In the genomic region with DNA sequence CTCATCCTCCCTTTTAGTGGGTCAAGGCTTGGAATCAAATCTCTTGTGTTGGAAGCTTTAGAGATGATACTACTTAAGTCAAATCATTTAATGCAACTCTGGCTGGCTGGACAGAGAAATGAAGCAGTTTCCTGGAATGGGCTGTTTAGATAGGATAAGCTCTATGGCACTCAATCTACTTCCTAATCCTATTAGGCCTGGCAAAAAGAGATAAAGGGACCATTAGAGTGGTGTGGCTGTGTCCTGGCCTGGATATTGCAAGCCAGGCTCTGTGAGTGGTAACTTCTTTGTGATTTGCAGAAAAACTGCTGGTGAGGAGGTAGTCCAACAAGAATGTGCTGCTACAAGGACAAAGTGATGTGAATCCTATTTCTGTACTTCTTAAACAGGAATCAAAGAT, we compare ENCODE assay signal across 29 mouse cellular contexts.
DNase-seq lines count a peak whose midpoint lies in the region; ATAC-seq lines count a peak whose summit lies in the region.
"Had no signal": no experiment of that assay in that cellular context is flagged by ENCODE, and none has a peak within 500 bp of the region (broad histone marks: within the 10 kb centered on the region; RNA-seq: fewer than 3 reads in every experiment).

No protein-coding gene starts in this region.

- no peaks in the 10 kb centered on the region for H3K4me1 ChIP-seq in midbrain, embryonic 11.5 days (ENCODE audit: control insufficient read depth, insufficient read depth, low read length)
- H3K4me1 ChIP-seq in midbrain, embryonic 10.5 days: peaks cover 4% of the 10 kb centered on the region; the same call in 1 of the 2 replicates
- H3K4me1 ChIP-seq in midbrain, embryonic 14.5 days (ENCODE audit: control insufficient read depth, insufficient read depth, low read length): no peaks in the 10 kb centered on the region
- H3K4me1 ChIP-seq in midbrain, embryonic 15.5 days: no peaks in the 10 kb centered on the region
- H3K4me1 ChIP-seq: embryonic facial prominence, embryonic 12.5 days; embryonic facial prominence, embryonic 15.5 days; heart, embryonic 13.5 days had no signal

- H3K9me3 ChIP-seq in midbrain, embryonic 11.5 days (ENCODE audit: control insufficient read depth, low read length): no peaks in the 10 kb centered on the region
- H3K9me3 ChIP-seq in midbrain, embryonic 10.5 days (replicated peaks): 0 out of 2 replicates have a peak, but pooled peaks cover 3% of the 10 kb centered on the region
- no peaks in the 10 kb centered on the region for H3K9me3 ChIP-seq in midbrain, embryonic 14.5 days (ENCODE audit: control insufficient read depth, low read length)
- no peaks in the 10 kb centered on the region for H3K9me3 ChIP-seq in midbrain, embryonic 15.5 days
- H3K9me3 ChIP-seq: embryonic facial prominence, embryonic 12.5 days; embryonic facial prominence, embryonic 15.5 days; G1E; heart, embryonic 13.5 days had no signal

- H3K36me3 ChIP-seq in midbrain, embryonic 11.5 days (ENCODE audit: control insufficient read depth, insufficient read depth, low read length): no peaks in the 10 kb centered on the region
- no peaks in the 10 kb centered on the region for H3K36me3 ChIP-seq in midbrain, embryonic 10.5 days
- no peaks in the 10 kb centered on the region for H3K36me3 ChIP-seq in midbrain, embryonic 14.5 days (ENCODE audit: control insufficient read depth, insufficient read depth, low read length)
- no peaks in the 10 kb centered on the region for H3K36me3 ChIP-seq in midbrain, embryonic 15.5 days (replicated peaks)
- H3K36me3 ChIP-seq: embryonic facial prominence, embryonic 12.5 days; embryonic facial prominence, embryonic 15.5 days; G1E; heart, embryonic 13.5 days had no signal

- no peak overlapping the region for H3K27ac ChIP-seq in midbrain, embryonic 11.5 days (ENCODE audit: low read depth, low read length)
- no peak overlapping the region for H3K27ac ChIP-seq in midbrain, embryonic 10.5 days (replicated peaks)
- H3K27ac ChIP-seq in midbrain, embryonic 14.5 days (replicated peaks; ENCODE audit: low read depth, low read length): no peak overlapping the region
- no peak overlapping the region for H3K27ac ChIP-seq in midbrain, embryonic 15.5 days
- H3K27ac ChIP-seq: embryonic facial prominence, embryonic 12.5 days; embryonic facial prominence, embryonic 15.5 days; gastrocnemius, adult 2 months; heart, embryonic 13.5 days; hindbrain, embryonic 14.5 days; hindbrain, postnatal 0 days had no signal

- H3K4me3 ChIP-seq in midbrain, embryonic 11.5 days (ENCODE audit: low read depth, low read length): no peak overlapping the region
- H3K4me3 ChIP-seq in midbrain, embryonic 10.5 days: no peak overlapping the region
- H3K4me3 ChIP-seq in midbrain, embryonic 14.5 days (replicated peaks; ENCODE audit: low read depth, low read length): no peak overlapping the region
- no peak overlapping the region for H3K4me3 ChIP-seq in midbrain, embryonic 15.5 days
- H3K4me3 ChIP-seq: embryonic facial prominence, embryonic 12.5 days; embryonic facial prominence, embryonic 15.5 days; gastrocnemius, adult 2 months; heart, embryonic 13.5 days had no signal

- no peak overlapping the region for H3K4me2 ChIP-seq in midbrain, embryonic 11.5 days
- H3K4me2 ChIP-seq in midbrain, embryonic 14.5 days (ENCODE audit: low read length): no peak overlapping the region
- no peak overlapping the region for H3K4me2 ChIP-seq in midbrain, embryonic 15.5 days
- H3K4me2 ChIP-seq: embryonic facial prominence, embryonic 12.5 days; embryonic facial prominence, embryonic 15.5 days; heart, embryonic 13.5 days; hindbrain, embryonic 14.5 days had no signal

- no peak overlapping the region for H3K9ac ChIP-seq in midbrain, embryonic 11.5 days (ENCODE audit: low read length)
- H3K9ac ChIP-seq in midbrain, embryonic 14.5 days (replicated peaks; ENCODE audit: low read length): no peak overlapping the region
- no peak overlapping the region for H3K9ac ChIP-seq in midbrain, embryonic 15.5 days
- H3K9ac ChIP-seq: embryonic facial prominence, embryonic 12.5 days; embryonic facial prominence, embryonic 15.5 days; forebrain, postnatal 0 days; heart, embryonic 13.5 days; hindbrain, embryonic 14.5 days had no signal

- DNase-seq in midbrain, embryonic 11.5 days (ENCODE audit: low spot score, missing footprints): no peak
- no peak for DNase-seq in midbrain, embryonic 10.5 days (ENCODE audit: low spot score)
- peak; percentile 28 for DNase-seq in midbrain, embryonic 14.5 days
- peak; percentile 29 for DNase-seq in retina, embryonic 14.5 days (ENCODE audit: low spot score)
- no peak for DNase-seq in cerebellum, adult 8-10 months
- DNase-seq in cerebellum, postnatal 10 days: no peak
- DNase-seq: adrenal gland, adult 8-10 months; adrenal gland, postnatal 25 days; cerebellum, adult 11 months; cerebellum, adult 2 months; cerebellum, postnatal 14 days; forebrain, postnatal 0 days; gastrocnemius, adult 2 months; gastrocnemius, postnatal 14 days; heart, adult 11 months; heart, postnatal 14 days; heart, postnatal 4 days had no signal

- no peaks in the 10 kb centered on the region for H3K27me3 ChIP-seq in midbrain, embryonic 11.5 days (ENCODE audit: control insufficient read depth, insufficient read depth, low read length)
- no peaks in the 10 kb centered on the region for H3K27me3 ChIP-seq in midbrain, embryonic 10.5 days (ENCODE audit: low read depth, poor library complexity, severe bottlenecking)
- H3K27me3 ChIP-seq in midbrain, embryonic 14.5 days (ENCODE audit: control insufficient read depth, insufficient read depth, low read length): no peaks in the 10 kb centered on the region
- no peaks in the 10 kb centered on the region for H3K27me3 ChIP-seq in midbrain, embryonic 15.5 days (replicated peaks)
- H3K27me3 ChIP-seq: CH12.LX; embryonic facial prominence, embryonic 12.5 days; embryonic facial prominence, embryonic 15.5 days; heart, embryonic 13.5 days had no signal

- ATAC-seq in midbrain, embryonic 11.5 days (ENCODE audit: low FRiP score): peak; percentile 69; the same call in 1 of the 2 replicates
- ATAC-seq in midbrain, embryonic 14.5 days (ENCODE audit: low FRiP score, low TSS enrichment): no peak
- no peak for ATAC-seq in midbrain, embryonic 15.5 days (replicated peaks)
- ATAC-seq in CD4-positive, CD25-positive, alpha-beta regulatory T cell, adult 4 months: no peak
- ATAC-seq: activated CD4-positive, CD25-positive, alpha-beta regulatory T cell, adult 4 months; forebrain, embryonic 14.5 days; forebrain, postnatal 0 days; hindbrain, postnatal 0 days; inflammation-experienced regulatory T-cells, adult 6 months had no signal

Comparison
In these comparisons a context has a peak if more than half of its experiments do, and no peak if none do; other contexts are left out.
1. DNase-seq: peak in midbrain, embryonic 14.5 days (single experiment) and retina, embryonic 14.5 days (single experiment); none in midbrain, embryonic 11.5 days (single experiment), midbrain, embryonic 10.5 days (single experiment), cerebellum, adult 8-10 months (single experiment) and cerebellum, postnatal 10 days (0 of 2).